Mouse (Mus musculus): Measurements from ENCODE around the gene Atoh1.

Atoh1 gene

DNA sequence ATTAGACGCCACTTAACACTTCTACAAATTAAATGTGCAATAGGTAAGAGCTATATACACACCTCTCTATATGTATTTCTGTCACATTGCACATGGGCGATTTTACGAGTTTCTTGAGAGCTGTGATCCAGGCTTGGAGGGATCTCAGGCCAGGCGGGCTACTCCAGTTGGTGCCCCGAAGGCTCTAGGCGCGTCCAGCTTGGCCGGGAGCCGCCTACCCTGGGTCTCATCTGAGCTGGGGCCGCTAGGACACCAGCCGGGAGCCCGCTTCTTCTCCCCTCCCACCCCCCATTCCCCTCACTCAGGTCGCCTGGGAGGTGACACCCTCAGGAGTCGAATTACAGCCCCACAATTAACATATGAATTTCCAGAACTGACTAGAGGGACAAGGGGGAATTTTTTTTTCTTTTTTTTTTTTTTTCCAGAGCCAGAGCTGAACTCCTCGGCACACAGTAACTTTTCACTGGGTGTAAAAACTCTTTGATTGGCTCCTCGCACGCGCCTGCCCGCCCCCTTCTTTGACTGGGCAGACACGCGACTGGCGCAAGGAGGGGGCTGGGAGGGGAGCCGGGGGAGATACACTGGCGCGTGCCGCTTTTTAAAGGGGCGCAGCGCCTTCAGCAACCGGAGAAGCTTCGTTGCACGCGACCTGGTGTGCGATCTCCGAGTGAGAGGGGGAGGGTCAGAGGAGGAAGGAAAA is at the start of gene Atoh1:
Gene Atoh1, plus strand, starts transcription at position 627 of the 700 bp plus-strand sequence.
- peak in 1 of 2 experiments; percentile 4 for DNase-seq (ENCODE audit: low spot score in 2 of 2)

DNA sequence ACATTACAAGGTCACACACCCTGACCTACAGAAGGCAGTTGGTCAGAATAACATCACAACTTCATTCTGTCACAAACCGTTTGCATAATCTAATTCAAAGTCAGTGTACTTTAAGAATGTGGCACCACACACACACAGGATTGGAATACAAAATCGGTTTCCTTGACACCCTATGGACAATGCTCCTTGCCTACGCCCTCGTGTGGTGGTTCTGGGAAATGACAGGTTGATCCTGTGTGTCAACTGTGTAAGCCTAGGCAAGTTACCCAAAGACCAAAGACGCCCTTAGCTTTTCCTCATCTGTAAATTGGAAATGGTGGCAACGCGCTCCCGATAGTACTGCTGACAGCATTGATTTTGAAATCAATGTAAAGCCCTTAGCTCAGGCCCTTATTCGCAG is 45.0 kb upstream of the Atoh1 start:
- DNase-seq (ENCODE audit: low spot score in 2 of 2), result no peak

DNA sequence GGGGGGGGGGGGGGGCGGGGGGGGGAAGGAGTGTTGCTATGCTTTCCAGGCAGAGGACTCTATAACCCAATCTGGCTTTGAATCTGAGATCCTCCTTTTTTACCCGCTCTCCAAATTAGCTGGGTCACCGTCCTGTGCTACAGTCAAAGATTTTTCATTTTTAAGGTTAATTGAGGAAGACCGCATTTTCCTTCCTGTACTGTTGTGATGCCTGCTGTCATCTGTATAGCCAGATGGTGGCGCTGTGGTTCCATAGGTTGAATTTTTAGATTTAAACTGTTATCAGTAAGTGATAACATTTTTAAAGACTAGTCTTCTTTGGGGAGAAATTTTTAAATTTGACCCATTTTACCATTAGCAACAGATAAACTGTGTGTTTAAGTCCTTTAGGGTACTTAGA is 44.0 kb upstream of the Atoh1 start:
- DNase-seq (ENCODE audit: low spot score in 2 of 2), result no peak

DNA sequence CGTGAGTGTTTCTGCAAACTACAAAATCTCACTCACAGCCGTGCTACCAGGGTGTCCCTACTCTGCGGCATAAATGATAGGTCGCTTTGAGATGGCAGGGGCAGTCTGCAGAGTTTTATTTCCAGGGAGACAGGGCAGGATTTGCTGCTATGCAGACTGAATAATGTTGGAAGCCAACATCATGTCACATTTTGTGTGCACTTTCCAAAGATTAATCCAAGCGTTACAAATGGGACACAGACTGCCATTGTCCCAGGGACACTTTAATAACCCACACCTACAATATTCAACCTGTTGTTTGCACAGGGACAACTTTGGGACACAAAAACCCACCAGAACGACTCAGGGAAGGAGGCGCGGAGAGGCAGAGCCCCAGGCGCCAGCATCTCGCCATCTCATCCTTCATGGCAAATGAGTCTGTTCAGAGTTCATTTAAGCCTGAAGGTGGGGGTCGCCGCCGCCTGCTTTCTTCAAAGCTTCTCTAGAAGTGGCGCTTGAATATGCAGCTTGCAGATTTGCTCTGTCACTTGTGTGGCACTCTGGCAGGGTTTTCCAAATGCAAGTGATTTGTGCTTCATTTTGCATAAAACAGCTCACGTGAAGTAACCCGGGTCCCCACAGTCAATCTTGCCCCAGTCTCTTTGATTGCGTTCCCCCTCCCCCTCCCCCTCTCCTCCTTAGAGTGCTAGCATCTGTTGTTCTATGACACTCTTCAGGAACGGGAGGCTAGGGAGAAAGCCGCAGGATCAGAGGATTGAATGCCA is 40.6 kb upstream of the Atoh1 start:
- no peak for DNase-seq (ENCODE audit: low spot score in 2 of 2)

DNA sequence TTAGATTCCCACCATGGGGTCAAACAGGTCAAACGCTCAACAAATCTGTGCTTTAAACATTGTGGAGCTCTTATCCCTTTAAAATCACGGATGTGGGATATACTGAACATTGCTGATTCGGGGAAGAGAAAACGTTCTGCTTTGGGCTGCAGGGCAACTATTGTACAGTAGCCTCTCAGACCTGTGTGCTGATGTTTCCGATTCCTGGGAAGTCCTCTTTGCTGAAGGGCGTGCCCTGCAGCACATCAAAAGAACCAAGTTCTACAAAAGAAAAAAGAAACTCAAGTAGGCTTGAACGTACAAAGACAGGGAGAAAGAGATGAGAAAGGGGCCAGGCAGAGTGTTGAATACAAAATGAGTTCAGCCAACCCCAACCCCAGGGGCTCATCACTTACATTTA is 34.2 kb upstream of the Atoh1 start:
- DNase-seq (ENCODE audit: low spot score in 2 of 2), result no peak

DNA sequence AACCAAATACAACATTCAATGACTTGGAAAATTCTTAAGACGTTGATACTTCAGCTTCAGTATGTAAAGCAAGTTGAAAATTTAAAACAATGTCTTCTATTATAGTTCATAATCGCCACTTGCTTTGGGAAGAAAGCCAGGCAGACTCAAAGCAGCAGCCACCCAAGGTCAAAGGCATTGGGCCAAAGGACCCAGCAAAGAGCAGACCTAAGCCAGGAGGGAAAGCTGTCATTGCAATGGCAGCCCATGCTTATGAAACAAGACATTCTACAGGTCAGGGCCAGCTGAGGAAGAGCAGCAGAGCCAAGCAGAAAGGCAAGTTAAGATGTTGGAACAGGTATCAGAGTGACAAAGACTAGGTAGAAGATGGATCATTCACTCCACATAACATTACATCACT is 25.3 kb upstream of the Atoh1 start:
- DNase-seq (ENCODE audit: low spot score in 2 of 2), result no peak

DNA sequence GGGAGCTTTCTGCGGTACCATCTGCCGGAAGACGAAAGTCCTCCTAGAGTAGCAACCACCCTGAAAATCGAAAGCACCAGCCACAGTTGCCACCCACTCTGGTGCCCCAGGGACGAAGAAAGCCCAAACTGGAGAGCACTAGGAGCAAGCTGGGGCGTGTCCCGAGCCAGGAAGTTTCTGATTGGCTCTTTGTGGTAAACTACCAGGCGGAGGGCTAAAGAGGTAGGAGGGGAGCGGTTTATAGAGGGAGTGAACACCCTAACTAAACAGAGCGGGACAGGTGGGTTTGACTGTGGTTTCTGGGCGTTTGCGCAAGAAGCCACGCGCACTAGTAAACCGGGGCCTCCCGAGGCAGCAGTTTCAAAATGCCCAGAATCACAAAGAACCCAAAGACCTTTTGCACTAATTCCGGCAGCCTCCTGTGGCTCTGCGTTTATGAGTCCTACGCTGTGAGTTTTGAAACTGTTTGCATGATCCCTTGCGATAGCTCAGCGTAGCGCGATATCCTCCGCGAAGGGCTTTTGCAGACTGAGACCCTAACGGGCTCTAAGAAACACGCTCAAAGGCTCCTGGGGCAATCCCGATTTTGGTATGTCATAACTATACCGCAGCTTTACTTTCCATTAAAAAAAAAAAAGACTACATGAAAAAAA is 1.0 kb upstream of the Atoh1 start:
- no peak for DNase-seq (ENCODE audit: low spot score in 2 of 2)

DNA sequence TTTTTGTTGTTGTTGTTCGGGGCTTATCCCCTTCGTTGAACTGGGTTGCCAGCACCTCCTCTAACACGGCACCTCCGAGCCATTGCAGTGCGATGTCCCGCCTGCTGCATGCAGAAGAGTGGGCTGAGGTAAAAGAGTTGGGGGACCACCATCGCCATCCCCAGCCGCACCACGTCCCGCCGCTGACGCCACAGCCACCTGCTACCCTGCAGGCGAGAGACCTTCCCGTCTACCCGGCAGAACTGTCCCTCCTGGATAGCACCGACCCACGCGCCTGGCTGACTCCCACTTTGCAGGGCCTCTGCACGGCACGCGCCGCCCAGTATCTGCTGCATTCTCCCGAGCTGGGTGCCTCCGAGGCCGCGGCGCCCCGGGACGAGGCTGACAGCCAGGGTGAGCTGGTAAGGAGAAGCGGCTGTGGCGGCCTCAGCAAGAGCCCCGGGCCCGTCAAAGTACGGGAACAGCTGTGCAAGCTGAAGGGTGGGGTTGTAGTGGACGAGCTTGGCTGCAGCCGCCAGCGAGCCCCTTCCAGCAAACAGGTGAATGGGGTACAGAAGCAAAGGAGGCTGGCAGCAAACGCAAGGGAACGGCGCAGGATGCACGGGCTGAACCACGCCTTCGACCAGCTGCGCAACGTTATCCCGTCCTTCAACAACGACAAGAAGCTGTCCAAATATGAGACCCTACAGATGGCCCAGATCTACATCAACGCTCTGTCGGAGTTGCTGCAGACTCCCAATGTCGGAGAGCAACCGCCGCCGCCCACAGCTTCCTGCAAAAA is 496 bp downstream of the Atoh1 start:
- DNase-seq (ENCODE audit: low spot score in 2 of 2), result no peak

DNA sequence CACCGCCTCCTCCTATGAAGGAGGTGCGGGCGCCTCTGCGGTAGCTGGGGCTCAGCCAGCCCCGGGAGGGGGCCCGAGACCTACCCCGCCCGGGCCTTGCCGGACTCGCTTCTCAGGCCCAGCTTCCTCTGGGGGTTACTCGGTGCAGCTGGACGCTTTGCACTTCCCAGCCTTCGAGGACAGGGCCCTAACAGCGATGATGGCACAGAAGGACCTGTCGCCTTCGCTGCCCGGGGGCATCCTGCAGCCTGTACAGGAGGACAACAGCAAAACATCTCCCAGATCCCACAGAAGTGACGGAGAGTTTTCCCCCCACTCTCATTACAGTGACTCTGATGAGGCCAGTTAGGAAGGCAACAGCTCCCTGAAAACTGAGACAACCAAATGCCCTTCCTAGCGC is 1.1 kb downstream of the Atoh1 start:
- DNase-seq (ENCODE audit: low spot score in 2 of 2), result no peak

DNA sequence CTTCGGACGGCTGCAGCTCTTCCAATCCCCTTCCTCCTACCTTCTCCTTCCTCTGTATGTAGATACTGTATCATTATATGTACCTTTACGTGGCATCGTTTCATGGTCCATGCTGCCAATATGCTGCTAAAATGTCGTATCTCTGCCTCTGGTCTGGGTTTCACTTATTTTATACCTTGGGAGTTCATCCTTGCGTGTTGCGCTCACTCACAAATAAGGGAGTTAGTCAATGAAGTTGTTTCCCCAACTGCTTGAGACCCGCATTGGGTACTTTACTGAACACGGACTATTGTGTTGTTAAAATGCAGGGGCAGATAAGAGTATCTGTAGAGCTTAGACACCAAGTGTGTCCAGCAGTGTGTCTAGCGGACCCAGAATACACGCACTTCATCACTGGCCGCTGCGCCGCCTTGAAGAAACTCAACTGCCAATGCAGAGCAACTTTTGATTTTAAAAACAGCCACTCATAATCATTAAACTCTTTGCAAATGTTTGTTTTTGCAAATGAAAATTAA is 1.6 kb downstream of the Atoh1 start:
- no peak for DNase-seq (ENCODE audit: low spot score in 2 of 2)

DNA sequence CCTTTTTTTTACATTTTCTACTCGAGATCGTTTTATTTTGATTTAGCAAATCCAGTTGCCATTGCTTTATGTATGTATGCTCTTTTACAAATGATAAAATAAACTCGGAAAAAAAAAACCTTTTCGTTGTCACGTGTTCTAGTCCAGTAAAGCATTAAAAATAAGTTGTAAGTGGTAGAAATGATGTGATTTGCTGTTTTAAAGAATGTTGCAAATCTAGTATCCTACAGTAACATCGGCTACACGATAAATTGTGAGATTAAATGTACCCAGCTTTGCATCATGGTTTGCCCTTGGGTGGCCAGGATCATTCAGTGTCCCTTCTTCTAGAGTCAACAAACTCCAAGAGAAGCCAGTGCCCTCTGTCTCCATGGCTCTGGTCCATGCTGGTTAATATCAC is 2.2 kb downstream of the Atoh1 start:
- no peak for DNase-seq (ENCODE audit: low spot score in 2 of 2)

DNA sequence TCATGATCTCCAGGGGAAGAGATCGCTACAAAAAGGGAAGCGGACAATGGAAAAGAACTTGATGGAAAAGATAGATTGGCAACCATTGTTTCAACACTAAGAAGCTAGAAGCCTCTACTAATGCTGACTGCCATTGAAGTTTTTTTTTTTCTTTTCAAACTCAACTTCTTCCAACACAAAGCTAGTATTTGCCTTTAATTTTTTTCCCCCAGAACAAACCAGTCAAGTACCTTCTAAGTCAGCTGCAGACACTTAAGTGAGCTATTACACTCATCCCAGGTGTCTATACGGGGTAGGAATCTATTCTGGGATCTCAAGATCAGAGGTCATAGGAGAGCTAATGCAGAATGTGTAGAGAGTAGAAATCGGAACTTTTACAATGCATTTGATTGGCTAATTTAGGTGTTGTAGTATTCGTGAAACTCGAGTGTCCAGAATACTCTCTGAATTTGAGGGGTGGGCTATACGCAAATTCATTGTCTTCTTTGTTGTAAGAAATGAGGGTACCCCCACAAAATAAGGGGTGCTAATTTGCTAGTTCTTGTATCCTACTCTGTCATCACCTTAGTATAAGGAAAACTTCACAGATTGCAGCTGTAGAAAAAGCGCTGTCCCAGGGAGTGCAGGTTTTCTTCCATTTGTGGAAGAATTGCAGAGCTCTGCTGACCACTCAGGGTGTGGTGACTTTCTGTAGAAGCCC is 2.8 kb downstream of the Atoh1 start:
- no peak for DNase-seq (ENCODE audit: low spot score in 2 of 2)

DNA sequence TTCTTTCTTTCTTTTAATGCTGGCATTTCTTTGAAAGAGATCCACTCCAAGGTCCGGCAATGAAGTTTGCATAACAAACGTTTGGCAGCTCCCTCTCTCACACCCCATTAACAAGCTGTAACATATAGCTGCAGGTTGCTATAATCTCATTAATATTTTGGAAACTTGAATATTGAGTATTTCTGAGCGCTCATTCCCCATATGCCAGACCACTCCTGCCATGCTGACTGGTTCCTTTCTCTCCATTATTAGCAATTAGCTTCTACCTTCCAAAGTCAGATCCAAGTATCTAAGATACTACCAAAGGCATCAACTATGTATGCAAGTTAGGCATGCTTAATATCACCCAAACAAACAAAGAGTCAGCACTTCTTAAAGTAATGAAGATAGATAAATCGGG is 4.4 kb downstream of the Atoh1 start:
- DNase-seq (ENCODE audit: low spot score in 2 of 2), result no peak

DNA sequence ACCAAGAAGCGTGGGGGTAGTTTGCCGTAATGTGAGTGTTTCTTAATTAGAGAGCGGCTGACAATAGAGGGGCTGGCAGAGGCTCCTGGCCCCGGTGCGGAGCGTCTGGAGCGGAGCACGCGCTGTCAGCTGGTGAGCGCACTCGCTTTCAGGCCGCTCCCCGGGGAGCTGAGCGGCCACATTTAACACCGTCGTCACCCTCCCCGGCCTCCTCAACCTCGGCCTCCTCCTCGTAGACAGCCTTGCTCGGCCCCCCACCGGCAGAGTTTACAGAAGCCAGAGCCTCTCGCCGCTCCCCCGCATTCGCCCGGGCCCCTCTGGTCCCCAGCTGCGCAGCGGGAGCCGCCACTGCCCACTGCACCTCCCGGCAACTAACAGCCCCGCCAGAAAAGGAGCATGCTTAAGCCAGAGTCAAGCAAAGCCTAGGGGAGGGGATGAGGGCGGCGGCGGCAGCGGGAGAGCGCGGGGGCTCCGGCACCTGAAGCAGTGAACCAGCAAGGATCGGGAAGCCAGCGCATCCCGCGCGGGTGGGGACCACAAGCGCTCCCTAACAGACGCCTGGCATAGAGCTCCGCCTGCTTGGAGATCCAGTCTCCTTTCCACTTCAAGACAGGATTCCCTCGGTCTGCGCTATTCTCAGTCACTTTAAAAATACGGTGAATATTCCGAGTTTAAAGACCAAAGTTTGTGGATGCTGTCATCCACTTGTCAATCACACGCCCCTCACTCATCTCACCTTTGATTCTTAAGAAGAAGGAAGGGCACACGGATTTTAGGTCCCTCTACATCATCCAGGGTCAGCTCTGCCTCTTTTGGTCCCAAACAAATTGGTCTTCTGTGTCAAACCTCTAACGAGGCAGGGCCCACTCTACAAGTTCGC is 5.8 kb downstream of the Atoh1 start:
- DNase-seq (ENCODE audit: low spot score in 2 of 2), result no peak

DNA sequence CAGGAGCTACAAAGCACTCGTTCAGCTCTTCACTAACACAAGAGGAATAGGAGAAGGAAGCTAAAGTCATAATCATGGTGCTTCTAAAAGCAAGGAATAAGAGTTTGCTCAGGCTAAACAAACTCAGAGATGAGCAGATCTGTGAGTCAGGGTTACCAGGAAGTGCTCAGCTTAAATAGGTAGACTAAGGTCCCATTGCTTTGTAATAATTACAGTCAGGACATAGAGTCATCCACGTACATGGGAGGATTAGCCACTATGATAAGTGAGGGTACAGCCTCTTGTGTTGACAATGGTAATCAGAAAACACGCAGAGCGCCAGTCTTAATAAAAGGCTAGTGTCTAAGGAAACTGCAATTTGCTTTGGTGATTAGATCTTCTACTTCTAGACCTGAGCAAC is 7.4 kb downstream of the Atoh1 start:
- DNase-seq (ENCODE audit: low spot score in 2 of 2), result no peak

DNA sequence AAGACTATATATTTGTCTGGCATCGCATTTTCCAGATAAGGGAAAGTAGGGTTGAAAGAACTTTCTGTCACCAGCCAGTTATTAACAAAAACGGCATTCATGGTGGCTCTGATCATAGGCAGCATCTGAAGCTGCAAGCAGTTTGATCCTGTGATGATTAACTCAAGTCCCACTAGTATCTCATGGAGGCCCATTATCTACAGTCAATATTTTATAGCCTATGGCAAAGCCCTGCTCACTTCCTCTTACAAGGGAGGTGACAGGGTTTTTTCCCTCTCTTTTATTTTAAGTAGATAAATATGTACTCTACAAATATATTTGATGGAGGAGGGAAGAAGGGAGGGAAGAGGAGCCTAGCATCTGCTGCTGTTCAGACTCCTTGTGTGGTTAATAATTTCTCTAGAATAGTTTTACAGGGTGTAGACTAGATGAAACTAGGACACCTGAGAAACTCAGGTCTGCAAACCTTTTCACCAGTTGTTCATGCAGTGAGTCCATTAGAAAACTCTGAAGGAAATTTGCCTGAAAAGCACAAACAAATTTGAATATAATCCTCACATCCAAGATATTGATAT is 14.1 kb downstream of the Atoh1 start:
- DNase-seq (ENCODE audit: low spot score in 2 of 2), result no peak

DNA sequence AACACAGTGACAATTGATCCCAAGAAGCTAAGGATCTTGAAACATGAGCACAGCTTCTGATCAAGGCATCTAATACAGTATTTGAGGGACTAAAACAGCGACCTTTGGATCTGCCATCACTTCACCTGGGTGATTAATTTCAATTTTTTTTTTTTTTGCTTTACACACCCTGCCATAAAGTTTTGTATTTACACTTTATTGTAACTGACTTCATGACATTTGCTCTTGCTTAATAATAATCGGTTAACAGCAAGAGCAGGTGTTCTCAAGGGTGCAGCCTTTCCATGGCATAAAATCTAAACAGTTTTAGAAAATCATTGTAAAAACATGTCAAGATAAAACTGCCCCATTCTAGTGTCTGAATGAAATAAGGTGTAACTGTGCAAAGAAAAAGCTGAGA is 25.6 kb downstream of the Atoh1 start:
- no peak for DNase-seq (ENCODE audit: low spot score in 2 of 2)

DNA sequence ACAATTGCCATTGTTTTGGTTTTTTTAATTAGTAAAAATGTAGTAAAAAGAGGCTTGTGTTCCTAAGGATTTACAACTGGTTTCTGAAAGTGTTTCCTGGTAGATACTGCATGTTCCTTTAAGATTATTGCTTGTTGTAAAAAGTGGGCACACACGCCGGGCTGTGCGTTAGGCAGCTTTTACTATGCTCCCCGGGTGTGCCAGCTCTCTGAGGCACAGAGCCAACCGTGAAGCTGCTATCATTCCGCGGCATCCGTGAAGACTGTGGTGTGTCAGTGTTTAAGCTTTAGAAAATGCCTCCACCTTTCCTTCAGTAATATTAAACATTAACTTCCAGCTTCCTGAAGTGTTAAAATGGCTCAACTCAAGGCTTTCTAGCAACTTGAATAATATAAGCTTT is 35.0 kb downstream of the Atoh1 start:
- DNase-seq (ENCODE audit: low spot score in 2 of 2), result no peak

DNA sequence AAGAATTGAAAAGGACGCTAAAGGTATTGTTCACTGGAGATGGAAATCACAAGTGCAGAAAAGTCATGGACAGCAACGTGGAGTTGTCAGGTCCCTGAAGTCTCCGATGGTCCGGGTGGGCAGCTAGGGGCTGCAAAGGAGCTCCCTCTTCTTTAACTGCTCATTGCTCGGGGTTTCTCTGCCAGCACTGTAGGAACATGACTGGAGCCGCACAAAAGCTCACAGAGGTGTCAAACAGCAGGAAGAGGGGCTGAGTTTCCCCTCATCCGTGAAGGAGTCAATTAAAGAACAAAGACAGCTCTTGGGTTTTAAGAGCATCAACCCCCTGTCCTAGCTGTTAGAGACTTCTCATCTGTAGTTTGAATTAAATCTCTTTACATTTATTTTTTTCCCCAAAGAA is 44.5 kb downstream of the Atoh1 start:
- DNase-seq (ENCODE audit: low spot score in 2 of 2), result no peak
